Mouse (Mus musculus) cerebellum, postnatal 10 days (tissue): Measurements from ENCODE around the gene Slc35d3.
A peak's percentile ranks its signal among the peaks of the same experiment; 100 is the strongest.

Experiments
- DNase-seq, 2 experiments: peaks; one replicate each; pipeline ENCODE4 v3.0.0; 2021; ENCODE audit warnings: mixed read lengths in 2 of 2

Slc35d3 gene

GRCm38 (mm10) chr10:19850998-19851691 is at the start of gene Slc35d3:
TSS of gene Slc35d3 (minus strand) at chr10:19851459.
- peak; percentile 55 to 59 for DNase-seq

DNA sequence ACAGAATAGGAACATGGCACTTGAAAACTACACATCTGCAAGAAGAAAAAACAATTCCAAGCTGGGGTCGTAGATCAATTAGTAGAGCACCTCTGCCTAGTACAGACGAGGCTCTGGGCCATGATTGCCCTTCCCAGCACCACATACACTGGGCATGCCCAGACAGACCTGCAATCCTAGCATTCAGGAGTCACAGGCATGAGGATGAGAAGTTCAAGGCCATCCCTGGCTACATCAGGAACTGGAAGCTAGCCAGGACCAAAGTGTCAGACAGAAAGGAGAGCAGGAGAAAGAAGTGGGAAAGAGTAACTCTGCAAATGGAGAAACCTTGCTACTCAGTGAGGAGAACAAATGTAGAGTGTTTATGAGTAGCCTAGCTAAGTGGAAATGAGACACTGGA is 48.9 kb upstream of the Slc35d3 start:
- no peak for DNase-seq

DNA sequence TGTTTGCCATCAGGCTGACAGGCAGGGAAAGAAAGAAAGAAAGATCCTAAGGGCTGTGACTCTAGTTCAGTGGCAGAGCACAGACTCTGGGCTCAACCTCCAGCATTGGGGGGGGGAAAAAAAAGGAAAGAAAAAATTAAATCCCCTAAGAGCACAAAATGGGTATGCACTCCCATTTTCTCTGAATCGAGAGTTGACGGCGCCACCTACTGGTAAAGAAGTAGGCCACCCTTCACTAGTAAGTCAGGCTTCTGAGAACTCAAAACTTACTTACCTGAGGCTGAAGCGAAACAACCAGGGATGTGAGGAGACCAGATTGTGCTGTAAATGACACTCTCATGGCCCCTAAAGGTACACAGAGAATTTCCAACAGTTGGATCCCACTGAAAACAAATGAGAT is 42.7 kb upstream of the Slc35d3 start:
- peak; percentile 74 to 81 for DNase-seq

DNA sequence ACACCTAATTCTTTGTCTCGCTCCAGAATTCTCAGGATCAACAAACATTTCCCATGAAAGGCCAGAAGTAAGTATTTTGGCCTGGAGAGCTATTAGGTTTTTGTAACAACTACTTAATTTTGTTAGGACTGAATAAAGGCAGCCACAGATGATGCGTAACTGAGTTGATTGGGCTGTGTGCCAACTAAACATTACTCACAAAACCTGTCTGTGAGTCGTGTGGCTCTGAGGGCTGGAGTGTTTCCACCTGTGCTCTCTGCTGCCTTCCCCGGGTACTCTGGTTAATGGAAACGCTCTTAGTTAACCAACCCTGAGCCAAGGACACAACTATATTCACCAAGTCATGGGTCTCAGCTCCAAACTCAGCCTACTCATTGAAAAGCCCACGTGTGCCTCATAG is 41.9 kb upstream of the Slc35d3 start:
- peak in 1 of 2 experiments; percentile 23 for DNase-seq

- no peak for DNase-seq
These were observed 40.4 kb upstream of the Slc35d3 start for GRCm38 (mm10) chr10:19891686-19892085.

DNA sequence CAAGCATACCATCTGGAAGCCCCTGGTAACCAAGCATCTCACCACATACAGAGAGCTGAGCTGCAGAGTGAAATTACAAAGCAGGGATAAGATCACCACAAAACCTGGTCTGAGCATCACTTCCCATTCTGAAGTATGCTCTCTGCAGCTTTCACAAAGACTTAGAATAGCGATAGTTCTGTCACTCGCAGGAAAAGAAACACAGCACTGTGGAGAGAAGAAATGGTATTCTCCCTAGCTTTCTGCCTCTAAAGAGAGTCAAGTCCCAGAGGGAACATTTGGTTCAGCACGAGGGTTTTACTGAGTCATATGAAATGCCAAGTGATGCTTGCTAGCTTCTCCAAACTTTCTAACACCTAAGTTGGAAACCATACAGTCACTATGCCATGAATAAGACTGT is 38.6 kb upstream of the Slc35d3 start:
- DNase-seq = no peak

DNA sequence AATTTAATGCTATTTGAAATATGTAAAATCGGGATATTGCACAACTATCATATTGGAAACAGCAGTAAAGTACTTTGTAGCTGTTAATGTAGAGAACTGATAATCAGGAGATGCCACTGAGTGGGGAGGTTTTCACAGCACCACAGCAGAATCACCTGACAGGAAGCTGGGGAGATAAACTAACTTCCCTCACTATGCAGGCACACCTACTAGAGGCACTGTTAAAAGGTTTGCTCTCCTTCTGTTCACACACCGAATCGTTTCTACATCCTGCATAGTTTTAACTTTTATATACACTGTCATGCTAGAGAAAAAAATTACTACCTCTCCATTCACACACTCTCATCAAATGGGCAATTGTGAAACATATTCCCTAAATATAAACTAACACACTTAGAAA is 35.0 kb upstream of the Slc35d3 start:
- no peak for DNase-seq

DNA sequence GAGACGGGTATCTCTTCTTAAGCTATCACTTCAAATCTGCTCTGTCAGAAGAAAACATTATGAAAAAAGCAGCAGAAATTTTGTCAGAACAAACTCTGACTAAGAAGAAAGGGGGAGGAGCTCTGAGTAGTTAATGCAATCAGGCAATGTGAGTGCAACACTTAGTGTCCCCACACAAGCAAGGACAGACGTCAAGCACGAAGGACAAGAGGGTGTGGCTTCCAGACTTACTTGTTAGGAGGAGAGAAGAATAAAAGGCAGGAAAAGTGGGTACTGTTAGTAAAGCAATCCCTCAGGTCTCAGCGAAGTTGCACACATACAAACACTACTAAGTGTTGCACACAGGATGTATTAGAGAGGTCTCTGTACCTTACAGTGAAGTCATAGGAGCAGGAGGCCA is 33.1 kb upstream of the Slc35d3 start:
- DNase-seq = no peak

DNA sequence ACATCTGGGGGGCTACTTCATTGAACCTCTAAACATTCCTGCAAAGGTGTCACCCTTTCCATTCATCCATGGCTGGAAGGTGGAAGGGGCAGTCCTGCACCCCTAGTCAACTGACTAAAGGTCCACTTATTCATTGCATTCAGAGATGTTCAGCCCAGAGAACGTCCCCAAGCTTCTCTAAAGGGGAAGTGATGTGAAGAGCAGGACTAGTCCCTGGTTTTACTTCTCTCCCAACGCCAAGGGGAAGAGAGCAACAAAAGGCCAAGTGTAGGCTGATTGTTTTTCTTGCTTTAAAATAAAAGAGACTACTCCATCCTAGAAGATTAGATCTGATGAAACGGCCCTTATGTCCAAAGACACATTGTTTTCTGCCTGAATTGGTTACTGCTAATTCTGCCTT is 29.2 kb upstream of the Slc35d3 start:
- no peak for DNase-seq

DNA sequence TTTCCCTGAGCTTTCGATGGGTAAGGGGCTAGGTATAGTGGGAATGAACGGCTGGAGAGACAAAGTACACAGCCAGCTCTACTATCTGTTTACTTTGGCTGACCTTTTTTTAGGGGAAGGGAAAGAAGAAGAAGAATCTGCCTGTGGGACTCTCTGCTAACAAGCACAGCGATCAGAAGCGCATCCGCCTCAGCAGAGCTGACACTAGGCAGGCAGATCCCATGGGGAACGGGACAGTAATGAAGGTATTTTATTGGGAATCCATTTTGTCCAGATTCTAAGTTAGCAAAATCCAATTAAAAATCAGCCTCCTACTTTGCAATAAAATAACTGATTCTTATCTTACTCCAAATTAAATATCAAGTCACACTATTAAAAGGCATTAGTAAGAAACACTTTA is 27.9 kb upstream of the Slc35d3 start:
- DNase-seq = no peak

DNA sequence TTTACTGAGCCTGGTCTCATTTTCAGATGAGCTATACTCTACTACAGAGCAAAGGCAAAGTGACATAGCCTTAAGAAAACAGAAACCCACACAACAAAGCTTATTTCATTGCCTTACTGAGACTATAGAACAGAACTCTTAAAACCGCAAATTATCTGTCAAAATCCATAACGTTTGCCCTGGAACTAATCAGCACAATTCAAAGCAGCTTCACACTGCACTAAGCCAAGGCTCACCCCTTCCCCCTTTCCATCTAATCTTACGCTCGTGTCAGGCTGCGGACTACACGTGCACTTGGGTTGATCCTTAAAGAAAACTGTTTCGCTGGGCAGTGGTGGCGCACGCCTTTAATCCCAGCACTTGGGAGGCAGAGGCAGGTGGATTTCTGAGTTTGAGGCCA is 26.4 kb upstream of the Slc35d3 start:
- no peak for DNase-seq

DNA sequence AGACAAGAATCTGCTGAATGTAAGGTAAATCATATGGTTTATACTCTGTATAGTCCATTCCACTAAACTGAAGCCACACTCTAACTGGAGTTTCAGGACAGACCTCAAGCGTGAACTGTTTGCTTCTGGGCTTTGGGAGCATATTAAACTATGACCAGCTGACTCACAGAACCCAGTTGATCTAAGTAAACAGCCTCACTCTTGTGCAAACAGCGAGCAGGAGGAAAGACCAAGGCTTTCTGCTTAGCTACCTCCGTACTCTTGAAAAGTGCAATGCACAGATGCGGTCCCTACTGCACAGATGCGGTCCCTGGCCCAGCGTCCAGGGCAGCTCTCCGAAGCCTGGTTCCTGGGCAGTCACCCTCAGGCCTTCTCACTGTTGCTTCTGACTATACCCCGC is 26.0 kb upstream of the Slc35d3 start:
- DNase-seq = no peak

DNA sequence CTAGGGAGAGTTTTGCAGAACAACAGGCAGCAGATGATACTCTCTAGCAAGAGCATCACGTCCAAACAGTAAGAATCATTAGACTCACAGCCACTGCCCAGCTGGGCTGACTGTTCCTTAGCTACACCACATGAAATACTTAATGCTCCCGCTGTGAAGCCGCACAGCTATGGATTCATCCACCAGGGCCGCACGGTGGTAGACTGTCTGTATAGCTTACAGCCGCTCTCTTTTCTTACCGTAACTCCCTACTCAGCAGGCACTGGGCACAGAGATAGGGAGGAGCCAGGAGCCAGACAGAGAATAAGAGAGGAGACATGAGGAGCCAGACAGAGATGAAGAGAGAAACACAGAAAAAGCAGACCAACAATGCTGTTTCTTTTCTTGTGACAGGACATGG is 25.4 kb upstream of the Slc35d3 start:
- DNase-seq = peak in 1 of 2 experiments; percentile 35

- no peak for DNase-seq
These were observed 24.1 kb upstream of the Slc35d3 start for GRCm38 (mm10) chr10:19875346-19875745.

GRCm38 (mm10) chr10:19855597-19856306 is 4.5 kb upstream of the Slc35d3 start:
- DNase-seq = no peak

DNA sequence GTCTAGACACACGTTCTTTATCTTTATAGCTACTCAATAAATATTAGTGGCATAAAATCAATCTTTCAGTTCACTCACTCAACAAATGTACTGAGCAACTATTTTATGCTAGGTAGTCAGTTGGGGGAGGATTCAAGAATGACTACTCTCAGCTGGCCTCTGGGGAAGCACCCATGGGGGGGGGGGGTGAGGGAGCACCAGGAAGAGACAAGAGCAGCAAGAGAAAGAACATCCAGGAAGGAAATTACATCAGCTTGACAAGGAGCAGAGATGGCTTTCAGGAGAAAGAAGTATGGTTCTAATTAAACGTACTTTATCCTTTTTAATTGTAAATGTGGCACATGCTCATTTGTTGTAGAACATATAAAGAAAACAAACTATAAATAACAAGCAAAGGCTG is 2.4 kb upstream of the Slc35d3 start:
- DNase-seq = no peak

- no peak for DNase-seq
These were observed 1.5 kb upstream of the Slc35d3 start for GRCm38 (mm10) chr10:19852776-19853175.

- DNase-seq = peak; percentile 52 to 54
These were observed 688 bp downstream of the Slc35d3 start for GRCm38 (mm10) chr10:19850544-19850997.

- DNase-seq = peak; percentile 45 to 57
These were observed 1.4 kb downstream of the Slc35d3 start for GRCm38 (mm10) chr10:19849771-19850365.

GRCm38 (mm10) chr10:19848928-19849770 is 2.1 kb downstream of the Slc35d3 start:
- DNase-seq = peak; percentile 48 to 53

GRCm38 (mm10) chr10:19839836-19840235 is 11.4 kb downstream of the Slc35d3 start:
- DNase-seq = no peak

DNA sequence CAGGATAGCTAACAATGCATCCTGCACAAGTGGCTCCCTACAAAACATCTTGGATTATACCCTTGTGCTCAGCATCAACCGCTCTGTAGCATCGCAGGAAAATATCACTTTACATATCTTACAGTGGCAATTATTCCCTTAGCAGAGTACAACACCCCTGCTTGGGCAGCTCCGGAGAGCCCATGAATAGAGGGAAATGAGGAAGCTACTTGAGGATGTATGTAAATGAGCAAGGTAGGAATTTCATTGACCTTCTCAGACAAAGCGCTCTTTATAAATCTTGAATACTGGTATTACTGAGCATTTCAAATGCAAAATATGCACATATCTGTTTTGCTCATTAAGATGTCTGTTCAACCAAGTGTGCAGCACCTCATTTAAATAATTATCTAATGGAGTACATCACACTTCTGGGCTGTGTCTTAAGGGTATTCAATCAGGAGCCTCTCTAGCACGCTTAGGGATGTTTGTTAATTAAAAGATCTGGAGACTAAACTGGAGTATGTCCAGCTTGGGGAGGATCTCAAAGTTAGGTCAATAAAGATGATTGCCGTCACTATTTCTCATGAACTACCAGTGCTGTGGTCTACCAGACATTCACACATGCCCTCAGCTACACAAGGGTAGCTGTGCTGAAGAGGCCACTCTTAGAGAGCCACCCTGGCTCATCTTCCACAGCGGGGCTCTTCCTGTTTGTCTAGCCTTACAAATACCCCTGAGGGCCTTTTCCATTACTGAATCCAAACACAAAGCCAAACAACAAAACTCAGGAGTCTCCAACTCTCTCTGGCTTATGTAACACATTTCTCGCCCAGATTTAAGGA is 15.2 kb downstream of the Slc35d3 start:
- DNase-seq = no peak
